Mouse (Mus musculus): ENCODE data around the gene Add2.

DNA sequence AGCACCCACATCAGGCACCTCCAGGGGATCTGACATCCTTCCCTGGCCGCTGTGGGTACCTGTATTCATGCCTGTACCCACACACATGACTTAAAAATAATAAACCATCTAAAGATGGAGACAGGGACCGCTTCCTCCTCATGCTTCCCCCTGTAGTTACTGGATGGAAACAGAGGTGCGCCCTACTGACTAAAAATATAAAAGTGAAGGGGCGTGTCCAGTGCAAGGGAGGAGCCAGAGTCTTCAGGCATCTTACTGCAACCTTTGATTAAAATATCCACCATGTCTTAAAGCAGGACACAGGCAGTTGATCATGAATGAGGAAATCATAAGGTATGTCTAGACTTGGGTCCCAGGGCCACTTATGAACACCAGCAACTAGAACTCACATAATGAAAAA, 97.3 kb downstream of the Add2 start:
- TF ChIP-seq CTCF (IDR thresholded peaks at IDR 0.05; ENCODE audit: control insufficient read depth, insufficient read depth, insufficient read length) (no peak), MYOD1 (IDR thresholded peaks at IDR 0.05; ENCODE audit: control insufficient read depth, insufficient read length, low read depth) (no peak), CEBPB (IDR thresholded peaks at IDR 0.05; ENCODE audit: low read depth) (no peak), USF1 (IDR thresholded peaks at IDR 0.05; ENCODE audit: low read depth) (no peak)
